Mouse (Mus musculus): ENCODE results near the gene Ybx3. TPM values are rescaled to one million over a fixed set of nuclear protein-coding genes. Genes with fewer than 3 reads are reported as not detected.

Ybx3 gene
- polyA plus RNA-seq, 1 experiment = 357 TPM

- no peak overlapping the region for H3K27ac ChIP-seq (ENCODE audit: insufficient read depth, low read length)
- no peaks in the 10 kb centered on the region for H3K27me3 ChIP-seq (ENCODE audit: control insufficient read depth, insufficient read depth, low read length, poor library complexity, severe bottlenecking)
- H3K9me3 ChIP-seq (replicated peaks; ENCODE audit: control insufficient read depth, insufficient read depth, low read length, poor library complexity, severe bottlenecking) = no peaks in the 10 kb centered on the region
- no peak overlapping the region for H3K4me3 ChIP-seq (ENCODE audit: low read depth, low read length)
- TF ChIP-seq CTCF (IDR thresholded peaks at IDR 0.05; ENCODE audit: low read depth, low read length) (no peak), EP300 (IDR thresholded peaks at IDR 0.05; ENCODE audit: insufficient read depth, low read depth, low read length) (no peak), POLR2A (IDR thresholded peaks at IDR 0.05; ENCODE audit: insufficient read depth, low read length) (no peak)
- H3K4me1 ChIP-seq (ENCODE audit: control insufficient read depth, insufficient read depth, low read length) = no peaks in the 10 kb centered on the region
- H3K36me3 ChIP-seq (ENCODE audit: control insufficient read depth, insufficient read depth, low read length, poor library complexity, severe bottlenecking) = peaks cover 88% of the 10 kb centered on the region
- H3K9ac ChIP-seq (ENCODE audit: low read depth, poor library complexity, severe bottlenecking) = no peak overlapping the region
These were observed 17.5 kb downstream of the Ybx3 start for GRCm38 (mm10) chr6:131370767-131371166.

DNA sequence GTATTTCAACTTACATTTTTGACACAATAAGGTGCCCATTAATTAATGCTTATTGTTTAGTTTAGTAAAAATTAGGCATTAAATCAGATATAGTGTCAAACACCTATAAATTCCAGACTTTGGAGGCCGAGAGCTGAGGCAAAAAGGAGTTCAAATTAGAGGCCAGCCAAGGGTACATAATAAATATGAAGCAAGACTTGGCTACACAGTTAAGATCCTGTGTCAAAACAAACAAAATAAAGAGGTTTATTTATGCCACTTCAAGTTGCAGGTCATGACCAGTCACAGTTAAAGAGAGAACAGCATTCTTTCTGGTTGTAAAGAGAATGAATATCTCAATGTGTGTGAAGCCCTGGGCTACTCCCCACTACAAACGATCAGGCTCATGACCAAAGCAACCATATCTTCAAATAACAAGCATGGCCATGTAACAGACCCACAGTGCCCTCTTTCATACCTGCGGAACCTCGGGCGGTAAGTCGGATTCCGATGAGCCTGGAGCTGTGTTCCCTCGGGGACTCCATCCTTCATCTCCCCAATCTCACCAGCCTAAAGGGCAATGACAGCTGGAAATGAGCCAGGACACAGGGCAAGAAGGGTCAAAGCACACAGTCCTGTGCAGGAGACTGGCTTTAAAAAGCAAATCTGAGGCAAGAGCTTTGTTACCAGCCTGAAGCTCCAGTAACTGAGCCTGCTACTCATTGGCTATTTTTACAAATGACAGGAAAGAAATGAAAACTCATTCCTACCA lies 18.2 kb downstream of the Ybx3 start:
- Histone ChIP-seq H3K9ac (ENCODE audit: low read depth, poor library complexity, severe bottlenecking) (no peak overlapping the region), H3K27ac (ENCODE audit: insufficient read depth, low read length) (no peak overlapping the region), H3K36me3 (ENCODE audit: control insufficient read depth, insufficient read depth, low read length, poor library complexity, severe bottlenecking) (peaks cover 86% of the 10 kb centered on the region), H3K4me1 (ENCODE audit: control insufficient read depth, insufficient read depth, low read length) (no peaks in the 10 kb centered on the region), H3K9me3 (replicated peaks; ENCODE audit: control insufficient read depth, insufficient read depth, low read length, poor library complexity, severe bottlenecking) (no peaks in the 10 kb centered on the region), H3K4me3 (ENCODE audit: low read depth, low read length) (no peak overlapping the region), H3K27me3 (ENCODE audit: control insufficient read depth, insufficient read depth, low read length, poor library complexity, severe bottlenecking) (no peaks in the 10 kb centered on the region)
- no peak for TF ChIP-seq EP300 (IDR thresholded peaks at IDR 0.05; ENCODE audit: insufficient read depth, low read depth, low read length)
- TF ChIP-seq CTCF (IDR thresholded peaks at IDR 0.05; ENCODE audit: low read depth, low read length) = no peak
- no peak for TF ChIP-seq POLR2A (IDR thresholded peaks at IDR 0.05; ENCODE audit: insufficient read depth, low read length)

DNA sequence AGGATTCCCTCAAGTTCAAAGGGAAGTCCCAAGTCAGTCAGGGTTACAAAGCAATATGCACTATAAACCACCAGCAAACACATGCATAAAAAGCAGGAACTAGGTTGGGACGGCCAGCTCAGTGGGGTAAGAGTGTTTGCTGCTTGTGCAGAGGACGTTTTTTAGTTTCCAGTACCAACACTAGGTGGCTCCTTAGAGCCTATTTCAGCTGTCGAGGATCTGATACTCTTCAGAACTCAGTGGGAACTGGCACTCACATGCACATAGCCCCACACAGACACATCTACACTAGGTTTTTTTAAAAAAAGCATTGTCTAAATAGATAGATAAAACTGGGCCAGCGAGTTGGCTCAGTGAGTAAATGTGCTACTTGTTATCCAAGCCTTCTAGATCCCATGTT lies 21.2 kb downstream of the Ybx3 start:
- Histone ChIP-seq H3K4me3 (ENCODE audit: low read depth, low read length) (no peak overlapping the region), H3K27me3 (ENCODE audit: control insufficient read depth, insufficient read depth, low read length, poor library complexity, severe bottlenecking) (no peaks in the 10 kb centered on the region), H3K27ac (ENCODE audit: insufficient read depth, low read length) (no peak overlapping the region), H3K9me3 (replicated peaks; ENCODE audit: control insufficient read depth, insufficient read depth, low read length, poor library complexity, severe bottlenecking) (no peaks in the 10 kb centered on the region), H3K36me3 (ENCODE audit: control insufficient read depth, insufficient read depth, low read length, poor library complexity, severe bottlenecking) (peaks cover 79% of the 10 kb centered on the region), H3K4me1 (ENCODE audit: control insufficient read depth, insufficient read depth, low read length) (no peaks in the 10 kb centered on the region), H3K9ac (ENCODE audit: low read depth, poor library complexity, severe bottlenecking) (no peak overlapping the region)
- TF ChIP-seq EP300 (IDR thresholded peaks at IDR 0.05; ENCODE audit: insufficient read depth, low read depth, low read length) (no peak), CTCF (IDR thresholded peaks at IDR 0.05; ENCODE audit: low read depth, low read length) (no peak), POLR2A (IDR thresholded peaks at IDR 0.05; ENCODE audit: insufficient read depth, low read length) (no peak)

DNA sequence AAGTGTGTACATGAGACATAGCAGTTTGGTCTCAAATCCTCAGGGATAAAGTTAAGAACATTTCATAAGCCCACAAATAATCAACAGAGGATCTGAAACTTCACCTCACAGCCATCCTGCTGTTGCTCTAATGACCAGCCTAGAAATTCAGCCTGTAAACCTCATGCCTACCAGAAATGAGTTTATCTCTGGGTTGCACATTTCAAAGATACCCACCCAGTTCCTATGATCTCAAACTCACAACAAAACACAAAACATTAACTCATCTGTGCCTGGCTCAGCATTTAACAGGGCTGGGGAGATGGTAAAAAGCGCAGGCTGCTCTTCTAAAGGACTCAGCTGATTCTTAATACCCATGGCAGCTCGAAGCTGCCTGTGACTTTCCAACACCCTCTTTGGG lies 23.9 kb downstream of the Ybx3 start:
- H3K27ac ChIP-seq (ENCODE audit: insufficient read depth, low read length) = no peak overlapping the region
- H3K4me1 ChIP-seq (ENCODE audit: control insufficient read depth, insufficient read depth, low read length) = no peaks in the 10 kb centered on the region
- TF ChIP-seq EP300 (IDR thresholded peaks at IDR 0.05; ENCODE audit: insufficient read depth, low read depth, low read length) = no peak
- no peak overlapping the region for H3K9ac ChIP-seq (ENCODE audit: low read depth, poor library complexity, severe bottlenecking)
- peaks cover 52% of the 10 kb centered on the region for H3K36me3 ChIP-seq (ENCODE audit: control insufficient read depth, insufficient read depth, low read length, poor library complexity, severe bottlenecking)
- H3K27me3 ChIP-seq (ENCODE audit: control insufficient read depth, insufficient read depth, low read length, poor library complexity, severe bottlenecking) = no peaks in the 10 kb centered on the region
- H3K4me3 ChIP-seq (ENCODE audit: low read depth, low read length) = no peak overlapping the region
- no peaks in the 10 kb centered on the region for H3K9me3 ChIP-seq (replicated peaks; ENCODE audit: control insufficient read depth, insufficient read depth, low read length, poor library complexity, severe bottlenecking)

DNA sequence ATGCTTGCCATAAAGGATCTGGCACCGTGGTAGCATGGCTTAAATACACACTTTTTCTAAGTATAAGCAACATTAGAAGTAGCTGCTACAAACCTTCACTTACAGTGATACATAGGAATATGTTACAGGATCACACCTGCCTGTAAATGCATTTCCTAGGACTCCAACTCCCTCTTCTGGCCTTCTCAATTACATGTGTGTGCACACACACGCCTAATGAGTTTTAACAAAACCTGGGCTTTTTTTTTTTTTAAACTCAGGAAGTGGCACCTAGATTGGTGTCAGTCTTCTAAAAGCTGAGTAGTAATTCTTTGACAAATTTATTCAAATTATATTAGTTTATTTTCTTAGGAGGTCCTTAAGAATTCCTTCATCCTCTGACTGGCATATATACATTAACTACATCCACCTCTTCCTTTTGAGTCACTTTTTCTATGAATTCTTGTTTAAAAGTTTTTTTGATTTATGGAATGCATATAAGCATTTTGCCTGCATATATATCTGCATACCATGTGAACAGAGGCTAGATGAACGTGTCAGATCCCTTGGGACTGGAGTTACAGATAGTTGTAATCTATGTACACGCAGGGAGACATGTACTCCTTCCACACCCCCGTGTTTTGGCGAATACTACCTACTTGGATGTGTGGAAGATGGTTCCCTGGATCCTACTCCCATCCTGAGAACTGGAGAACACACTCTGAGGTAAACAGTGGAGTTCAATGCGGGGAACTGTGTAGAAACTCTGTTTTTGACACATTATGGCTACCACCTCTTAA lies 25.1 kb downstream of the Ybx3 start:
- TF ChIP-seq POLR2A (IDR thresholded peaks at IDR 0.05; ENCODE audit: insufficient read depth, low read length) (no peak), EP300 (IDR thresholded peaks at IDR 0.05; ENCODE audit: insufficient read depth, low read depth, low read length) (no peak), CTCF (IDR thresholded peaks at IDR 0.05; ENCODE audit: low read depth, low read length) (no peak)
- no peaks in the 10 kb centered on the region for H3K4me1 ChIP-seq (ENCODE audit: control insufficient read depth, insufficient read depth, low read length)
- no peaks in the 10 kb centered on the region for H3K27me3 ChIP-seq (ENCODE audit: control insufficient read depth, insufficient read depth, low read length, poor library complexity, severe bottlenecking)

DNA sequence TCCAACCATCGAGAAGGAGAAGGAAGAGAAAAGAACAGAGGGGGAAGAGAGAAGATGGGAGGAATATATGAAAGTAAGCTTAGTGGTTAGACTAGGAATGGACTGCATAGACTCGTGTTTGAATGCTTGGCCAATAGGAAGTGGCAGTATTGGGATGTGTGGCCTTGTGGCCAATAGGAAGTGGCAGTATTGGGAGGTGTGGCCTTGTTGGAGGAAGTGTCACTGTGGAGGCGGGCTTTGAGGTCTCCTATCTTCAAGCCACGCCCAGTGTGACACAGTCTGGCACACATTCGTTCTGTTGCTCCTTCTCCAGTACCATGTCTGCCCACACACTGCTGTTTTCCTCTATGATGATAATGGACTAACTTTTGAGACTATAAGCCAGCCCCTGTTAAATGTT lies 27.6 kb downstream of the Ybx3 start:
- Histone ChIP-seq H3K27ac (ENCODE audit: insufficient read depth, low read length) (no peak overlapping the region), H3K36me3 (ENCODE audit: control insufficient read depth, insufficient read depth, low read length, poor library complexity, severe bottlenecking) (peaks cover 19% of the 10 kb centered on the region), H3K9ac (ENCODE audit: low read depth, poor library complexity, severe bottlenecking) (no peak overlapping the region), H3K4me1 (ENCODE audit: control insufficient read depth, insufficient read depth, low read length) (no peaks in the 10 kb centered on the region), H3K27me3 (ENCODE audit: control insufficient read depth, insufficient read depth, low read length, poor library complexity, severe bottlenecking) (no peaks in the 10 kb centered on the region), H3K4me3 (ENCODE audit: low read depth, low read length) (no peak overlapping the region), H3K9me3 (replicated peaks; ENCODE audit: control insufficient read depth, insufficient read depth, low read length, poor library complexity, severe bottlenecking) (no peaks in the 10 kb centered on the region)
- TF ChIP-seq EP300 (IDR thresholded peaks at IDR 0.05; ENCODE audit: insufficient read depth, low read depth, low read length) = no peak
- no peak for TF ChIP-seq CTCF (IDR thresholded peaks at IDR 0.05; ENCODE audit: low read depth, low read length)

More for the DNA sequence above, 25.1 kb downstream of the Ybx3 start:
- Histone ChIP-seq H3K9me3 (replicated peaks; ENCODE audit: control insufficient read depth, insufficient read depth, low read length, poor library complexity, severe bottlenecking) (no peaks in the 10 kb centered on the region), H3K9ac (ENCODE audit: low read depth, poor library complexity, severe bottlenecking) (no peak overlapping the region), H3K27ac (ENCODE audit: insufficient read depth, low read length) (no peak overlapping the region), H3K4me3 (ENCODE audit: low read depth, low read length) (no peak overlapping the region), H3K36me3 (ENCODE audit: control insufficient read depth, insufficient read depth, low read length, poor library complexity, severe bottlenecking) (peaks cover 40% of the 10 kb centered on the region)

All from ES-Bruce4 (cell line).